Mouse (Mus musculus): ENCODE measurements around the gene Zfp11. TPM values are rescaled to one million over a fixed set of nuclear protein-coding genes. Genes with fewer than 3 reads are reported as not detected.

Zfp11 gene
- polyA plus RNA-seq (2017; shearing (Covaris generic)) = 1 to 10 TPM; 2.1 to 4.5 TPM

DNA sequence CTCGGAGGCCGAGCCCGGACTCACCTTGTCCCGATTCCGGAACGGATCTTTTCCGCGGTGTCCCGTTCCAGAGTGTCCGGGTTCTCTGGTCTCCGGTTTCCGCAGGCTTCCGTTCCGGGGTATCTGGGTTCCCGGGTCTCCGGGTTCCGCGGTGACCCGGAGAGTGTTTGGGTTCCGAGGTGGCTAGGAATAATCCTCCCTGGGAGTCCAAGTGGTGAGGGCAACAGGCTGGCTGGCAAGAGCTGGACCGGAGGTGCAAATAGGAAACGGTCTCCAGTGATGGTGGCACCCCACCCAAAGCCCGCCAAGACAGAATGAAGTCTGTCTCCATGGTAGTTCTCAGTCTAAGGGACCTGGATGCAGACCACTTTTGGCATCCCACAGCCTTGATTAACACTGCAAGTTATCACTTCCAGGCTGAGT, at the start of gene Zfp11:
Gene Zfp11, minus strand, starts transcription at position 64 of the 423 bp plus-strand sequence.

DNA sequence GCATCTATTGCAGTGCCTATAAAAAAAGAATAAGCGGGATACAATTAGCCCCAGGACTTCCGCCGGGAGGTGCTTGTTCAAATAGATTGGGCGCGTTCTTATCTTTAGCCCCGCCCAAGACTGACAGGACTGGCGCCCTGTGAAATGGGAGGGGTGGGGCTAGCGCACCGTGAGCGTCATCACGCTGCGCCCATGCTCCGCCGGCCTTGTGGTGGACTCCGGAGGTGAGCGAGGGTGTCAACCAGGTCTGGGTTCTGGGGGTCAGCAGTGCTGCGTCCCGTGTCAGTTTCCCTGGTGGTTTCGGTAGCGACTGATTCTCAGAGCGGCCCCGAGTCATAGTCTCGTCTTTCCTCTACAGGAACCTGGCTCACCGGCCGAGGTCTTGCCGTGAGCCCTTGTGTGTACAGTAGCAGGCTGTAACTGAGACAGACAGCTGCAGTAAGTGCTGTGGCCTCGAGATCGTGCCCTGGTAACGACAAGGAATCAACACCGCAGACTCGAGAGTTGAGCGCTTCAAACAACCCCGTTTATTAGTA, 45.5 kb upstream of the Zfp11 start, which contains the start of gene Mrps17:
Gene Mrps17, plus strand, starts transcription at position 172 of the 536 bp plus-strand sequence.

DNA sequence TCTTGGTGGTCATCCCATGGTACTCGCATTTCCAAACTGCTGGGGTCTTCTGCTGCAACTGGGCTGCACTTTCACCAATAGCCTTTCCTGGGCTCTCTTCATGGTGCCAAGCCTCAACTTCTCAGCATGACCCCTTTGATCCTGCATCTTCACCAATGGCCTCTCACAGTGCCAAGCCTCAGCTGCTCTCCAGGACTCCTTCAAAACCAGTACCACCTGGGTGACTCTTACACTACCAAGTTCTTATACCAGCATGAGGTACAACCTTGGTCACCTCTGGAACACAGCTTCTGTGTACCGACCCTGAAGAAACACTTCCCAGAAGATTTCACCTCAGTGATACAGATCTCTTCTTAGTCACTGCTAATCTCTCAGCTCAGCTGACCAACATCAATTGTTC, 38.5 kb upstream of the Zfp11 start, which contains the start of gene Sept14:
Gene Sept14, minus strand, starts transcription at position 101 of the 400 bp plus-strand sequence.

Other genes with a start within 250 kb of the Zfp11 start
- 10 to 100 TPM; 43.7 to 44.1 TPM for gene Sfswap, start 168.9 kb downstream of the Zfp11 start, polyA plus RNA-seq (2017; shearing (Covaris generic))
- gene Mmp17, start 85.9 kb downstream of the Zfp11 start, polyA plus RNA-seq (2017; shearing (Covaris generic)) = 1 to 10 TPM in 1 of 2 experiments, under 1 TPM in 1; 0.08 to 1.1 TPM
- gene Sept14, start 38.4 kb upstream of the Zfp11 start, polyA plus RNA-seq (2017; shearing (Covaris generic)) = under 1 TPM in 1 of 2 experiments, not detected in 1; 0.14 TPM
- 100 to 1,000 TPM; 102 to 133 TPM for gene Mrps17, start 45.4 kb upstream of the Zfp11 start, polyA plus RNA-seq (2017; shearing (Covaris generic))
- gene Nipsnap2, start 55.0 kb upstream of the Zfp11 start, polyA plus RNA-seq (2017; shearing (Covaris generic)) = 10 to 100 TPM; 28.5 to 40.0 TPM
- gene Psph, start 117.3 kb upstream of the Zfp11 start, polyA plus RNA-seq (2017; shearing (Covaris generic)) = 10 to 100 TPM; 78.7 to 83.7 TPM
- gene Sumf2, start 176.9 kb upstream of the Zfp11 start, polyA plus RNA-seq (2017; shearing (Covaris generic)) = 10 to 100 TPM; 16.9 to 17.5 TPM
- gene Chchd2, start 217.4 kb upstream of the Zfp11 start, polyA plus RNA-seq (2017; shearing (Covaris generic)) = 100 to 1,000 TPM; 554 to 582 TPM
- gene Zbed5, start 225.6 kb upstream of the Zfp11 start, polyA plus RNA-seq (2017; shearing (Covaris generic)) = 1 to 10 TPM in 1 of 2 experiments, under 1 TPM in 1; 0.63 to 3.4 TPM
- gene Phkg1, start 228.4 kb upstream of the Zfp11 start, polyA plus RNA-seq (2017; shearing (Covaris generic)) = under 1 TPM; 0.16 to 0.22 TPM
- under 1 TPM; 0.29 to 0.47 TPM for gene Nupr1l, start 238.4 kb upstream of the Zfp11 start, polyA plus RNA-seq (2017; shearing (Covaris generic))